Mouse (Mus musculus): ENCODE results near the gene Vasn.
A peak's percentile ranks its signal among the peaks of the same experiment; 100 is the strongest.

The Vasn gene

DNA sequence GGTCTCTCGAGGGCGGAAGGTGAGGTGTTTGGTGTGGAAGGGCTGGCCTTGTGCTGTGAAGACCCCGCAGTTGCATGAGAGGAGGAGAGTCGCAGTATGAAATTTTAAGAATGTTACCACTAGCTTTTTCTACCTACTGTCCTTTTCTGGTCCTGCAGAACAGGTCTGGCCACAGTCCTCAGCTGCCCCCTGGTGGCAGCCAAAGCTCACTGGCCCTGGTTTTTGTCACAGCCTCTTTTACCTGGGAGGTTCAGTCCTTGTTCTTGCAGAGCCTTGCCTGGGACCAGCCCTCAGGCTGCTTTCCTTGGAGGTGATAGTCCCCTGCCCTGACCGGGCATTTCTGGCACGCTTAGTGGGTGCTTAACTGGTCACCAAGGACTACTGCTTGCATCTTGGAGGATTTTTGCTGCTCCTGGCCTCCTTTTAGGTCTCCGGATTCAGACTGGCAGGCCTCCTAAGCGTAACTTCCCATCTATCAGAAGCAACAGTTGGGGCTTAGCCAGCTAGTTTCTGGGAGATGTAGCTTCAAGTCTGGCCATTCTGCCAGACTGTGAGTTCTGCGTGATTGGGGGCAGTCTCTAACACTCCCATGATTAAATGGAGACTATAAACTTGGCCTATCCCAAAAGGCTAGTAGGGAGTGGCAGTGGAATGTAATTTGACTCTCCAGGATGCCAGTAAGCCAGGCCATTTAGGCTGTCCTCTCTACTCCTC, 31.8 kb upstream of the Vasn start:
- peak; percentile 80 to 90 for DNase-seq (ENCODE audit: low spot score in 2 of 2)

DNA sequence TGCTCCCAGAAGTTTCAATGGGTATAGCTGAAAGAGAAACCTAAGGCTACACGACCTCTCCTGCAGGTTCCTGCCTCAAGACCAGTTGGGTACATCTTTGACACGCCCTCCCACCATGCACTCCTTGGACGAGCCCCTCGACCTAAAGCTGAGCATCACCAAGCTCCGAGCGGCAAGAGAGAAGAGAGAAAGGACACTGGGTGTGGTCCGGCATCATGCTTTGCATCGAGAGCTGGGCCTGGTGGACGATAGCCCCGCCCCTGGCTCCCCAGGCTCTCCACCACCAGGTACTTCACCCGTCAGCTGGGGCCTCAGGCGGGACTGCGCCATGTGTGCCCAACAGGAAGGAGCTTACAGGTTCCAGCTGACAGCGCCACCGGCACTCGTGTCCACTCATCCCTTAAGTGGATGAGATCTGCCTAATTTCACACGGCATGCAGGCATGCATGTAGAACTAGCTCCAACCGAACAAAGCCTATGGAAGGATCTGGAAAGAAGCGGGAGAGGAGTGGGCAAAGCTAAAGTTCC, 31.1 kb upstream of the Vasn start:
- no peak for DNase-seq (ENCODE audit: low spot score in 2 of 2)

GRCm38 (mm10) chr16:4611193-4611592, 28.5 kb upstream of the Vasn start:
- DNase-seq (ENCODE audit: low spot score in 2 of 2) = no peak

- no peak for DNase-seq (ENCODE audit: low spot score in 2 of 2)
Measured at GRCm38 (mm10) chr16:4611676-4612075, 28.1 kb upstream of the Vasn start.

GRCm38 (mm10) chr16:4613736-4614135, 26.0 kb upstream of the Vasn start:
- DNase-seq (ENCODE audit: low spot score in 2 of 2) = no peak

DNA sequence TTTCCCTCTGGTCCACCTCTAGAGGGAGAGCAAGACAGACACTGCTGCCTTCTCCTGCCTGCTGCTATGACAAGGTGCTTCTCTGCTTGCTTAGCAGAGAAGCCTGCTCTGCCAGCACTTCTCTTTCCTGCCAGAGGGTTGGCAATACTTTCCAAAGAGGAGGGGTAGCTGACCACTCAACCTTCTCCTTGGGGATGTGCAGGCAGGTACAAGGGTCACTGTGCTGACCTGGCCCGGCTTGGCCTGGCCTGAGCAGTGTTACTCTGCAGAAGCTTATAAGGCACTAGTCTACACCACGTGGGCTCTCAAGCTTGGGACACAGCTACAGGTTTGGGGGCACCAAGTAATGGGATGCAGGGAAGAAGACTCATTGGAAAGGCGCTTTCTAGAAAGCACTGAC, 25.1 kb upstream of the Vasn start:
- DNase-seq (ENCODE audit: low spot score in 2 of 2) = no peak

- no peak for DNase-seq (ENCODE audit: low spot score in 2 of 2)
Measured at GRCm38 (mm10) chr16:4615297-4615696, 24.4 kb upstream of the Vasn start.

GRCm38 (mm10) chr16:4616829-4617228, 22.9 kb upstream of the Vasn start:
- no peak for DNase-seq (ENCODE audit: low spot score in 2 of 2)

GRCm38 (mm10) chr16:4624074-4624473, 15.7 kb upstream of the Vasn start:
- no peak for DNase-seq (ENCODE audit: low spot score in 2 of 2)

- DNase-seq (ENCODE audit: low spot score in 2 of 2) = peak; percentile 89 to 95
Measured at GRCm38 (mm10) chr16:4624481-4625110, 15.1 kb upstream of the Vasn start, which contains the start of gene Pam16. Gene Pam16 (minus strand): TSS chr16:4624988.

- no peak for DNase-seq (ENCODE audit: low spot score in 2 of 2)
Measured at GRCm38 (mm10) chr16:4627105-4627504, 12.6 kb upstream of the Vasn start.

GRCm38 (mm10) chr16:4628898-4629419, 10.8 kb upstream of the Vasn start:
- no peak for DNase-seq (ENCODE audit: low spot score in 2 of 2)

DNA sequence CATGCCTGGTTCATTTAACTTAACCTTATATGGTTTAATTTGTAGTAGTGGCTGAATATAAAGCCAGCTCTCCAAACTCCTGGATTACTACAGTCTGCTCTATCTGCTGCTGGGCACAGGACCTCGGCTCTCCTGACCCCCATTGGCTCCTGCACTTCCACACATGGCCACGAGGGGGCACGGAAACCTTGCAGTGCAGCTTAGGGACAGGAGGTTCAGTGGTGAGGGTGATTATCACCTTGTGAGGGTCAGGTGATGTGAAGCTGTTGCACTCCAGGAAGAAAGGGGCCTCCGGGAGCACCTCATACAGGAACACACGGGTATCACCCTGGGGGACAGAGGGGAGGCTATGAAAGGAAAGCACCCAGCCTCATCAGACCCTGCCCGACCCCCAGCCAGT, 9.8 kb upstream of the Vasn start:
- peak; percentile 84 to 95 for DNase-seq (ENCODE audit: low spot score in 2 of 2)

- DNase-seq (ENCODE audit: low spot score in 2 of 2) = no peak
Measured at GRCm38 (mm10) chr16:4632050-4632449, 7.7 kb upstream of the Vasn start.

DNA sequence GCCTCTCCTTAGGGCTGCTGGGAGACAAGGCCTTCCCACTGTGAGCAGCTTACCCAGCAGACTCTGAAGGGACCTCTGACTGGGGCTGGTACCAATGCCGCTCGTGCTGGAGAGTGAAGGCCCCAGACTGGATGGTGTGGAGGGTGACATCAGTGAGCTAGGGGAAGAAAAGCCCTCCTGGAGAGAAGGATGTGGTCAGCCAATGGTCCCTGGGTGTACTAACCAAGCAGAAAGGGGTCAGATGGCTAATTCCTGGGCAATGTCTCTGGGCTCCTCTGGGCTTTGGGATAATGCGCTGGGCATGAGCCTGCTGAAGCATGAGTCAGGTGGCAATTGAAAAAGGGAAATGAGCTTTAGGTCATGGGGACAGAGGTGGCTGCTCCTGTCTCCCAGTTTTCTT, 6.1 kb upstream of the Vasn start:
- no peak for DNase-seq (ENCODE audit: low spot score in 2 of 2)

GRCm38 (mm10) chr16:4634681-4635080, 5.1 kb upstream of the Vasn start:
- DNase-seq (ENCODE audit: low spot score in 2 of 2) = no peak

GRCm38 (mm10) chr16:4635760-4636159, 4.0 kb upstream of the Vasn start:
- DNase-seq (ENCODE audit: low spot score in 2 of 2) = no peak

- no peak for DNase-seq (ENCODE audit: low spot score in 2 of 2)
Measured at GRCm38 (mm10) chr16:4638891-4639390, 800 bp upstream of the Vasn start.

- no peak for DNase-seq (ENCODE audit: low spot score in 2 of 2)
Measured at GRCm38 (mm10) chr16:4640267-4641005, 695 bp downstream of the Vasn start.

GRCm38 (mm10) chr16:4641119-4641838, 1.5 kb downstream of the Vasn start:
- peak in 1 of 2 experiments; percentile 38 for DNase-seq (ENCODE audit: low spot score in 2 of 2)

GRCm38 (mm10) chr16:4642190-4642589, 2.4 kb downstream of the Vasn start:
- DNase-seq (ENCODE audit: low spot score in 2 of 2) = no peak

Data from spleen, postnatal 4 days (tissue).